Mouse (Mus musculus) stomach, postnatal 0 days (tissue): ENCODE measurements around the gene Gins2. TPM values are rescaled to one million over a fixed set of nuclear protein-coding genes. Genes with fewer than 3 reads are reported as not detected.

Source experiments
- ATAC-seq: fragments of 200-750 bp; cut with Nextera tagmentation; 2 replicates; pipeline ENCODE4 v1.8.0; 2017; ENCODE audit not compliant: low FRiP score, low TSS enrichment
- DNase-seq: peaks from one replicate; pipeline ENCODE4 v3.0.0-alpha.2; 2016; ENCODE audit warnings: low spot score
- H3K27ac ChIP-seq: fragments of 300-500 bp; sonication (generic); replicated peaks from 2 replicates; pipeline ENCODE4 v1.5.1; 2014; ENCODE audit warnings: mild to moderate bottlenecking, control low read depth
- H3K27me3 ChIP-seq: fragments of 300-500 bp; sonication (generic); 2 replicates; pipeline ENCODE4 v1.6.1; 2014; ENCODE audit warnings: low read length; ENCODE audit not compliant: control insufficient read depth, insufficient read depth
- H3K36me3 ChIP-seq: fragments of 300-500 bp; sonication (generic); 2 replicates; pipeline ENCODE4 v1.6.1; 2014; ENCODE audit warnings: low read length, mixed read lengths; ENCODE audit not compliant: control insufficient read depth, insufficient read depth
- H3K4me1 ChIP-seq: fragments of 300-500 bp; sonication (generic); replicated peaks from 2 replicates; pipeline ENCODE4 v1.6.1; 2014; ENCODE audit warnings: antibody characterized with exemption; ENCODE audit not compliant: control insufficient read depth, insufficient read depth
- H3K4me2 ChIP-seq: fragments of 300-500 bp; sonication (generic); replicated peaks from 2 replicates; pipeline ENCODE4 v1.6.1; 2014; ENCODE audit warnings: low read depth, mild to moderate bottlenecking, control low read depth, moderate library complexity
- H3K4me3 ChIP-seq: fragments of 300-500 bp; sonication (generic); 2 replicates; pipeline ENCODE4 v1.5.1; 2014; ENCODE audit warnings: low read depth, low read length, control low read depth
- H3K9ac ChIP-seq: fragments of 300-500 bp; sonication (generic); 2 replicates; pipeline ENCODE4 v1.6.1; 2014; ENCODE audit warnings: mild to moderate bottlenecking, low read length, control low read depth, mixed read lengths
- H3K9me3 ChIP-seq: fragments of 300-500 bp; sonication (generic); 2 replicates; pipeline ENCODE4 v1.6.1; 2016; ENCODE audit warnings: low read length; ENCODE audit not compliant: control insufficient read depth
- CTCF ChIP-seq: IDR thresholded peaks from 2 replicates; pipeline ENCODE4 v1.5.1; 2016; ENCODE audit warnings: antibody characterized with exemption, low read depth, mild to moderate bottlenecking, moderate library complexity
- EP300 ChIP-seq: optimal IDR thresholded peaks from 2 replicates; pipeline ENCODE3; 2016; ENCODE audit warnings: antibody characterized with exemption
- WGBS: fragments of 180-500 bp; shearing (Covaris S2); extraction: QIAGEN DNeasy Blood & Tissue Kit; methylation state at CpG from one replicate; pipeline ENCODE4 v1.1.7; 2014; 5-methylcytosine and 5-hydroxymethylcytosine counted together
- polyA plus RNA-seq: library from polyadenylated mRNA; unstranded; fragments of >200 nt; fragmentation: Nextera tagmentation; extraction: Ambion mirVana; gene quantifications from 2 replicates; pipeline ENCODE4 v1.2.1, GENCODE M21; 2015

The Gins2 gene
- polyA plus RNA-seq, 1 experiment from 2014 or later: 35.5 TPM

DNA sequence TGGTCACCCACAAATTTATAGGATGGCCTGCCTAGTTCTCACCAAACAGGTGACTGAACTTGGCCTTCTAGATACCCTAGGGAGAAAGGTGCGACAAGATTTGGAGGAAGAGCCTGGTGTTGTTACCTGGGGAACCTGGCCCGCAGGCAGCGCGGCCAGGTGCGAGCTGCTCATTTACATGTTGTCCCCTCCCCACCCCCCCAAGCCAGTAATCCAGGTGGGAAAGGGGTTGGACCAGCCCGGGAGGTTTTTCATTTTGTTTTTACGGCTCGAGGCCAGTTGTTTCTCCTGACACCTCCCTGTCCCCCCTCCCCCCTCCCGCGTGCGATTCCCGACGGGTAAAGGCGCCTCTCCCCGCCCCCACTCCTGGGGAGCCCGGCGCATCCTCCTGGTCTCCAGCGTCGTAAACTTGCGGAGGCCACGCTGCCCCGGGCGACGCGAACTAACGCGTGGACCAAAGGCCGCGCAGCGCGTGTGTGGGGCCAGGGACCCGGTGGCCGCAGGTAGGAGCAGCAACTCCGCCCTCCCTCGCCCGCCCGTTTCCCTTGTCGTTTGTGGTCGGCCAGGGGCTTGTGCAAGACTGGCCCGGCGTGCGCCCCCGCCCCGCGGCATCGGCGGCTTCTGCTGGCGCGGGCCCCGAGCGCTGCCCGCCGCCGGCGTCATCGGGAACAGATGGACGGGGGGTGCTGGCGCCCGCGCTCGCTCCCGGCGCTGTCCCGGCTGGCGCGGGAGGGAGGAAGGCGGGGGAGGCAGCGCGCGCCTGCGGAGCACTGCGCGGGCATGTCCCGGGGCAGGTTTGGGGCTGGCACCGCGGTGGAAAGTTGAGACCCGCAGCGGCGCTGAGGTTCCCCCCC lies 53.4 kb downstream of the Gins2 start:
- TF ChIP-seq CTCF: no peak
- under 1% methylated on average over 72 of the region's 79 CpGs for WGBS
- peak overlapping the region; percentile 77 for H3K9ac ChIP-seq
- no peak for ATAC-seq
- H3K4me1 ChIP-seq: peaks cover 18% of the 10 kb centered on the region
- peak; percentile 71 for DNase-seq
- peak overlapping the region; percentile 64 for H3K4me3 ChIP-seq
- H3K27me3 ChIP-seq: no peaks in the 10 kb centered on the region
- no peaks in the 10 kb centered on the region for H3K36me3 ChIP-seq
- H3K9me3 ChIP-seq: no peaks in the 10 kb centered on the region
- H3K4me2 ChIP-seq: peak overlapping the region; percentile 97
- peak overlapping the region; percentile 96 for H3K27ac ChIP-seq

DNA sequence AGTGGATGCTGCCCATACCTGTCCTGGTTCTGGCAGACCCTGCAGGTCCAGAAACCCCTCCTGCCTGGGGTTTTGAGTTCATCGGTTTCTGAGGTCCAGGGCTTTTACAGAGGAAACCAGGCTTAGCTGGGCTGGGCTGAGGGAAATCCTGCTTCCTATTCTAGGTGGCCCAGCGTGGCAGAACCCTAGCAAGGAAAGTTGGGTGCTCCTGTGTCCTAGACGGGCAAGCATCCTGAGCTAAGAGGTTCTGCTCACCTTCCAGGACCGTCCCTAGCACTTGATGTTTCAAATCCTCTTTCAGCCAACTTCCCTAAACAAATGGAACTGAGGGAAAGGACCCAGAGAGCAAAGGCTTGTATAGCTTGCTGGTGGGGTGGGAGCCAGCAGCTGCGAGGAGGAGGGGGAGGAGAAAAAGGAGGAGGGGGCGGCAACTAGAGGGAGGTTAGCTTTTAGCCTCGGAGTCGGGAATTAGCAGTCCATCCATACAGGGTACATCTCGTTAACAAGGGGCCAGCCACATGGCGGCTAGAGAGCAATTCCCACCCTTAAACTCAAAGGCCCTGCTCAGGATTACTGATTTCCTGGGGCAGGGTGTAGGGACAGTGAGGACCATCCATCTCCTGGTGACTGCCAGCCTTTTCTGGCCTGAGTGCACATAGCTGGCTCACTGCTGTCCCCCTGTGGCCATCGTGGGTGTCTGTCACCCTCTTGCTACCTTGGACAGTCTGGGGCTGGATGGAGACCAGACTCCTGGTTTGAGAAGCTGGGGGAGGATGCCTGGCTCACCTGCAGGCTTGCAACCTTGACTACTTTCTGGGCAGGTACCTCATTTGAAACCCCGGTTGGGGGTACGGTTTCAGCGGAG lies 54.4 kb downstream of the Gins2 start:
- no peak overlapping the region for H3K27ac ChIP-seq

DNA sequence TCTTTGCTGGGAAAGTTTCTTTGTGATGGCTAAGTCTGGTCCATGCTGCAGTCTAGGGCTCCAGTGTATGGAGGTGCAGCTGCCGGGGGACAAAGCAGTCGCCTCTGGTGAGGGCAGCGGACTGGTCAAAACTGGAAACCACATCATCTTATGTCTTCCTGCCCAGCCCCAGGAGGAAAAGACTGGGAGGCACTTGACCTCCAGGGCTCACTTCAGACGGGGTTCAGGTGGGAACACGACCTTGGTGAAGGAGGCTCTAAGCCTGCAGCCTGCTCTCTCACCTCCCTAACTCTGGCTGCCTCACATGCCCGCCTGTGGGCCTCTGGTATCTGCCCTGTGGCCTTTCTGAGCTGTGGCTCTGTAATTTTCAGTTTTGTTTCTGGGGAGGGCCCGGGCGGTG lies 55.0 kb downstream of the Gins2 start:
- Histone ChIP-seq H3K4me1 (peaks cover 14% of the 10 kb centered on the region), H3K36me3 (no peaks in the 10 kb centered on the region), H3K27me3 (no peaks in the 10 kb centered on the region), H3K9me3 (no peaks in the 10 kb centered on the region), H3K27ac (no peak overlapping the region), H3K9ac (no peak overlapping the region), H3K4me2 (no peak overlapping the region), H3K4me3 (no peak overlapping the region)
- DNase-seq (no peak), ATAC-seq (no peak)
- WGBS: 71% methylated on average over 8 of the region's 8 CpGs
- TF ChIP-seq EP300: no peak
- TF ChIP-seq CTCF: no peak

More for the DNA sequence above, 54.4 kb downstream of the Gins2 start:
- no peaks in the 10 kb centered on the region for H3K27me3 ChIP-seq
- no peak overlapping the region for H3K9ac ChIP-seq
- no peaks in the 10 kb centered on the region for H3K9me3 ChIP-seq
- no peaks in the 10 kb centered on the region for H3K36me3 ChIP-seq
- DNase-seq (peak; percentile 89), ATAC-seq (peak; percentile 30)
- no peak overlapping the region for H3K4me3 ChIP-seq
- 24% methylated on average over 14 of the region's 14 CpGs for WGBS
- H3K4me2 ChIP-seq: peak overlapping the region; percentile 97; the same call in 1 of the 2 replicates
- peaks cover 18% of the 10 kb centered on the region for H3K4me1 ChIP-seq
- TF ChIP-seq CTCF (peak; percentile 99), EP300 (no peak)

DNA sequence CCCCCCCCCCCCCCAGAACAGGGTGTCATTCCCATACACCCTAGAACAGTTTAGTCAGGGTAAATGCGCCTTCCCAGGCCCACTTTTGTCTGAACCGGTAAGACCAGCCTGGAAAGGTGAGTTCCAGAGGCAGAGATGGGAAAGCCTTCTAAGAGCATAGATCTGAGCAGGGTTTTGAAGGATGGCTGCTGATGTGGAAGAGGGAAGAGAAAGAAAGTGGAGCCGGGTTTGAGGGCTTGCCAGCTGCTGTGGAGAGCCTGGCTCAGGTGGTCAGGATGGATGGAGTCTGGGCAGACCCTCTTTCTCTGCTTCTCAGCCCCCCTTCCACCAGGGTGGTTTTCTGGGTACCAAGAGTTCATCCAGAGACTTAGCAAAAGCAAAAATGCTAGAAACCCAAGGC lies 55.7 kb downstream of the Gins2 start:
- DNase-seq (no peak), ATAC-seq (no peak)
- Histone ChIP-seq H3K4me3 (no peak overlapping the region), H3K4me2 (no peak overlapping the region), H3K4me1 (peaks cover 11% of the 10 kb centered on the region), H3K27me3 (no peaks in the 10 kb centered on the region), H3K27ac (no peak overlapping the region), H3K9ac (no peak overlapping the region), H3K9me3 (no peaks in the 10 kb centered on the region), H3K36me3 (no peaks in the 10 kb centered on the region)
- no peak for TF ChIP-seq CTCF
- WGBS: 60% methylated on average over 3 of the region's 3 CpGs

DNA sequence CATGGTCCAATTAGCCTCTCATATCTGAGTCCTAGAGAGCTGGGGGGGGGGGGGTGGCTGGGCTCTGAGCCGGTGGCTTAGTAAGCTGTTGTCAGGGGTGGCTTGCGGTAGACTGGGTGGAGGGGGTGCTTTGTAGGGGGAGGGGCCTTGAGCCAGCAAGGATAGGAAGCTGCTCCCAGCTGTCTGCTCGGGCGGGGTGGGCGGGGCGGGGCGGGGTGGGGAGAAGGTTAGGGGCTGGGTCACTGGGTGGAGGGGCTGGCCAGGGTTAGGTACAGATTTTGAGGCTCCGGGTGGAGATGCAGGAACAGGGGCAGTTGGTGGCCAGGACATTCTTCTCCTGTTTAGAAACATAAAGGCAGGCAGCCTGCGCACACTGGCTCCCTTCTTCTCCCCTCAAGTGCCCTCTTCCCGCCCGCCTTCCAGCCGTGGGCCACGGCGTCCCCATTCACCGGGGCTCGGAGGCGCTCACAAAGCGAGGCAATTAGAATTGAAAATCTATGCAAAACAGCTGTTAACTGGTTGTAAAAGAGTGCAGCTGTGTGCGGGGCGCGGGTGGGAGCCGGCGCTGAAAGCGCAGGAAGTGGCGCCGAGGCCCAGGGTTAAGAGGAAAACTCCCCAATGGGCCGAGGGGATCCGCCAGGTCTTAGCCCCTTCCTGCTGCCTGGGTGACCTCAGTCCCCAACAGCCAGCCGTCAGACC lies 56.4 kb downstream of the Gins2 start:
- no peaks in the 10 kb centered on the region for H3K27me3 ChIP-seq

More for the DNA sequence above, 56.4 kb downstream of the Gins2 start:
- Histone ChIP-seq H3K9ac (no peak overlapping the region), H3K4me3 (no peak overlapping the region), H3K4me2 (peak overlapping the region; percentile 36; the same call in 1 of the 2 replicates), H3K27ac (no peak overlapping the region), H3K9me3 (no peaks in the 10 kb centered on the region), H3K36me3 (no peaks in the 10 kb centered on the region), H3K4me1 (peaks cover 8% of the 10 kb centered on the region; the same call in 1 of the 2 replicates)
- DNase-seq (peak; percentile 48), ATAC-seq (no peak)
- TF ChIP-seq CTCF (no peak), EP300 (no peak)
- WGBS: 19% methylated on average over 27 of the region's 29 CpGs
